Mouse (Mus musculus) thymus, postnatal 10 days (tissue): ENCODE measurements around the gene Paxx.
"Not testable (repeated sequence)": the region's sequence is repeated elsewhere in the genome, so short reads cannot be mapped to it uniquely, and the experiment has no call there.

Experiments used
- DNase-seq, 2 experiments: peaks; one replicate each; pipeline ENCODE4 v3.0.0; 2021; ENCODE audit warnings: low spot score in 2 of 2

Gene Paxx

GRCm38 (mm10) chr2:25450853-25451647 is 9.8 kb downstream of the Paxx start:
- no peak for DNase-seq

GRCm38 (mm10) chr2:25442682-25443081 is 18.2 kb downstream of the Paxx start:
- DNase-seq = no peak

DNA sequence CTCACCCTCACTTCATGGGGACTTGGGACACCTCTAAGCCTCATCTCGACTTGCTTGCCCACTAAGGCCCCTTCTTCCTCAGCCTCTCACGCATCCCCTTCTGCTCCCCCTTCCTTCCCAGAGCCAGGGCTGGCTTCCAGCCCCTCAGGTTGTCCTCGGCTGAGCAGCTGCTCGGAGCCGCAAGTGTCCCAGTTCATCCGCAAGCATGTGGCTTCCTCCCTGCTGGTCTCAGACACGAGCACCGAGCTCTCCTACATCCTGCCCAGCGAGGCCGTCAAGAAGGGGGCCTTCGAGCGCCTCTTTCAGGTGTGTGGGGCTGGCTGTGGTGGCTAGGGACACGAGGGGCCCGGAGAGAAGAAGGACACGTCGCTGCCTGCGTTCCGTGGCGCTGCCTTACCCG is 19.8 kb downstream of the Paxx start:
- no peak for DNase-seq

- no peak for DNase-seq
Measured at GRCm38 (mm10) chr2:25436286-25436820, 24.5 kb downstream of the Paxx start.

DNA sequence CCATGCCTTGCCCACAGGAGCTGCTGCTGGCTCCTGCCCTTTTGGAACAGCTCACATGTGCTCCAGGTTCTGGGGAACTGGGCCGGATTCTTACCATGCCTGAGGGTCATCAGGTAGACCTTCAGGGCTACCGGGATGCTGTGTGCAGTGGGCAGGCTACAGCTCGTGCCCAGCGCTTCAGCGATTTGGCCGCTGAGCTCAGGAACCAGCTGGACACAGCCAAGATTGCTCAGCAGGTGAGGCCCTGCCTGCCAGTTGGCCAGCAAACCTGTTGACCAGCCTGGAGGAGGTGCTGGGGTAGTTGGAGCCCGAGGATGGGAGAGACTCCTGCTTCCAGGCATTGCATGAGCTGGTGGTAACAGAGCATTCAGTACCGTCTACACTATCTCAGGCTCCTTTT is 26.6 kb downstream of the Paxx start:
- DNase-seq = no peak

- DNase-seq = no peak
Measured at GRCm38 (mm10) chr2:25433101-25433500, 27.8 kb downstream of the Paxx start.

- no peak for DNase-seq
Measured at GRCm38 (mm10) chr2:25432326-25433098, 28.4 kb downstream of the Paxx start.

GRCm38 (mm10) chr2:25431308-25431855 is 29.5 kb downstream of the Paxx start:
- no peak for DNase-seq

GRCm38 (mm10) chr2:25430395-25431233 is 30.3 kb downstream of the Paxx start:
- no peak for DNase-seq

- no peak for DNase-seq
Measured at GRCm38 (mm10) chr2:25429435-25430180, 31.3 kb downstream of the Paxx start.

GRCm38 (mm10) chr2:25428442-25429236 is 32.3 kb downstream of the Paxx start, which contains the start of gene Abca2:
Gene Abca2, plus strand, starts transcription at chr2:25428703.
- DNase-seq = peak; percentile 91 to 97

- DNase-seq = no peak
Measured at GRCm38 (mm10) chr2:25427256-25427655, 33.6 kb downstream of the Paxx start.

- peak in 1 of 2 experiments; percentile 65 for DNase-seq
Measured at GRCm38 (mm10) chr2:25426721-25427191, 34.1 kb downstream of the Paxx start.

- no peak for DNase-seq
Measured at GRCm38 (mm10) chr2:25425481-25425880, 35.4 kb downstream of the Paxx start.

- DNase-seq = no peak
Measured at GRCm38 (mm10) chr2:25423626-25424025, 37.3 kb downstream of the Paxx start.

DNA sequence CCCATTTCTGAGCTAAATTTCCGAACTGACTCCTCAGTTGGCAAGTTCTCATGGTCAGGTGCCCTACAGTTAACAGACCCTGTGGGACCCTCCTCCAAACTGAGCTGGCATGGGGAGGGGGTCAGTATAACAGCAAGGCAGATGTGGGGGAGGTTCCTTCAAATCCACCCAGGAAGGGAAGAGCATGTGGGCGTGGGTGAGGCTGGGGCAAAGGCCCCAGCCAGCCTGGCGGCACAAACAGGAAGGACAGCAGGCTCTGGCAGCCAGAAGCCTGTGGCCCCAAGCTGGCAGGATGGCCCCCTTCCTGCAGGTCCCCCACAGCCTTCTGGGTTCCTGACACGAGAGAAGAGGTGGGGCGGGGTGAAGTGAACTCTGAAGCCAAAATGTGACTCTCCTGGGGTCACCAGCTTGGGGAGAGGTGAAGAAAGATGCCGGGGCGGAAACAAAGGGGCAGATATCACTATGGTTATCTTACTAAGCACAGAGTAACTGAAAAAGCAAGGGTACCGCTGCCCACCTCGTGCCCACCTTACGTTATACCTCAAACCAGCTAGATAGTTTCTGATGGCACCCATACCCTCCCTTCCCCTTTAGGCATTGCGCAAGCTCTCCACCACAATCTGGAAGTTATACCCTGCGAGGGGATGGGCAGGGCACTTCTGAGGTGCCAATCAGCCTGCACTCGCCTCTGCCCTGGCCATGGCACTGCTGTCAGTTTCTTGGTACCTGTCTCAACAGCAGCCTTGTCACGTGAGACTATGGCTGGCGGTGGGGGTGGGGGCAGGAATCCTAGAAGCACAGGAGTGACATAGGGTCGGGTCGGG is 38.1 kb downstream of the Paxx start, which contains the start of gene Fut7:
Gene Fut7, plus strand, starts transcription at position 681 of the 824 bp plus-strand sequence.
- DNase-seq = peak; percentile 17 to 35

GRCm38 (mm10) chr2:25421896-25422295 is 39.0 kb downstream of the Paxx start:
- peak; percentile 27 to 68 for DNase-seq

DNA sequence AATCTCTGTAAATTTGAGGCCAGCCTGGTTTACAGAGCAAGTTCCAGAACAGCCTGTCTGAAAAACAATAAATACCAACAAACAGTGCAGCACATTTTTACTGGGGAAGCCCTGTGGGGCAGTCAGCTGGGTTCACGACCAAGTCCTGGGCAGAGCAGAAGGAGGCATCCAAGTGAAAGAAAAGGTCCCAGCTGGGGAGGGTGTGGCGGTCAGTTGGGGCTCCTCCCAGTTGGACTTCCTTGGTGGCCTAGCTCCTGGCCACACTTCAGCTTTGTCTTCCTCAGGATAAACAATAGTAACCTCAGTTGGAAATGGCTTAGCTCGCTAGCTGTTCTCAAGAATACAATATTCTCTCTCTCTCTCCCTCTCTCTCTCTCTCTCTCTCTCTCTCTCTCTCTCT is 43.5 kb downstream of the Paxx start:
- no peak for DNase-seq

- DNase-seq = not testable (repeated sequence)
Measured at GRCm38 (mm10) chr2:25413436-25413835, 47.5 kb downstream of the Paxx start.
